Mouse (Mus musculus) liver, postnatal 0 days (tissue): ENCODE measurements at regions not wholly inside any gene's neighbourhood (a gene's known extent, or its start where the extent isn't known, plus 50 kb on each side); places are given as distances from the start of the nearest gene placed in this dataset.

Experiments
- CTCF ChIP-seq: sonication (generic); IDR thresholded peaks from 2 replicates; pipeline ENCODE4 v1.5.1; 2016; ENCODE audit warnings: antibody characterized with exemption, low read depth
- EP300 ChIP-seq: IDR thresholded peaks from 2 replicates; pipeline ENCODE4 v1.6.1; 2016; ENCODE audit warnings: antibody characterized with exemption, low read depth, mild to moderate bottlenecking

GRCm38 (mm10) chr12:25895691-25896090 is 519.4 kb downstream of the Rnf144a start:
- TF ChIP-seq CTCF (no peak), EP300 (no peak)
